Mouse (Mus musculus) liver, embryonic 11.5 days (tissue): ENCODE measurements around the gene Fat4. TPM values are rescaled to one million over a fixed set of nuclear protein-coding genes. Genes with fewer than 3 reads are reported as not detected.

Source experiments
- ATAC-seq: fragments of 200-750 bp; cut with Nextera tagmentation; replicated peaks from 2 replicates; pipeline ENCODE4 v1.8.0; 2017; ENCODE audit warnings: moderate number of reproducible peaks, mild to moderate bottlenecking, moderate TSS enrichment, moderate library complexity; ENCODE audit not compliant: low FRiP score
- DNase-seq: peaks from one replicate; pipeline ENCODE4 v3.0.0-alpha.2; 2017; ENCODE audit warnings: low spot score
- H3K27ac ChIP-seq: fragments of 300-500 bp; sonication (generic); 2 replicates; pipeline ENCODE4 v1.5.1; 2014; ENCODE audit warnings: mild to moderate bottlenecking, low read depth, low read length, control low read depth
- H3K27me3 ChIP-seq: fragments of 300-500 bp; sonication (generic); replicated peaks from 2 replicates; pipeline ENCODE4 v1.6.1; 2014; ENCODE audit warnings: low read length, mixed read lengths; ENCODE audit not compliant: control insufficient read depth, insufficient read depth
- H3K36me3 ChIP-seq: fragments of 300-500 bp; sonication (generic); 2 replicates; pipeline ENCODE4 v1.6.1; 2014; ENCODE audit warnings: mild to moderate bottlenecking, low read length, moderate library complexity, mixed read lengths; ENCODE audit not compliant: control insufficient read depth, insufficient read depth
- H3K4me1 ChIP-seq: fragments of 300-500 bp; sonication (generic); replicated peaks from 2 replicates; pipeline ENCODE4 v1.6.1; 2014; ENCODE audit warnings: low read length, mixed read lengths; ENCODE audit not compliant: control insufficient read depth, insufficient read depth
- H3K4me2 ChIP-seq: fragments of 300-500 bp; sonication (generic); 2 replicates; pipeline ENCODE4 v1.6.1; 2014; ENCODE audit warnings: mild to moderate bottlenecking, control low read depth, moderate library complexity
- H3K4me3 ChIP-seq: fragments of 300-500 bp; sonication (generic); 2 replicates; pipeline ENCODE4 v1.5.1; 2014; ENCODE audit warnings: low read depth, low read length, control low read depth
- H3K9ac ChIP-seq: fragments of 300-500 bp; sonication (generic); 2 replicates; pipeline ENCODE4 v1.6.1; 2014; ENCODE audit warnings: low read depth, low read length, control low read depth
- H3K9me3 ChIP-seq: fragments of 300-500 bp; sonication (generic); 2 replicates; pipeline ENCODE4 v1.6.1; 2016; ENCODE audit warnings: low read length, inconsistent platforms, mixed read lengths; ENCODE audit not compliant: control insufficient read depth
- WGBS: fragments of 180-500 bp; shearing (Covaris S2); extraction: QIAGEN DNeasy Blood & Tissue Kit; methylation state at CpG from one replicate; pipeline ENCODE4 v1.1.7; 2014; 5-methylcytosine and 5-hydroxymethylcytosine counted together
- polyA plus RNA-seq: library from polyadenylated mRNA; unstranded; fragments of >200 nt; fragmentation: Nextera tagmentation; extraction: Ambion mirVana; gene quantifications from 2 replicates; pipeline ENCODE4 v1.2.1, GENCODE M21; 2014

Gene Fat4
- polyA plus RNA-seq, 1 experiment from 2014 or later = 4.0 TPM

GRCm38 (mm10) chr3:38962328-38962727, 75.6 kb downstream of the Fat4 start:
- Histone ChIP-seq H3K9me3 (no peaks in the 10 kb centered on the region), H3K4me1 (no peaks in the 10 kb centered on the region), H3K4me3 (no peak overlapping the region), H3K36me3 (no peaks in the 10 kb centered on the region), H3K9ac (no peak overlapping the region), H3K27me3 (no peaks in the 10 kb centered on the region), H3K4me2 (no peak overlapping the region), H3K27ac (no peak overlapping the region)
- WGBS = 75% methylated on average over 6 of the region's 6 CpGs
- DNase-seq (no peak), ATAC-seq (no peak)

GRCm38 (mm10) chr3:38967480-38967879, 80.7 kb downstream of the Fat4 start:
- H3K4me3 ChIP-seq = no peak overlapping the region
- no peaks in the 10 kb centered on the region for H3K9me3 ChIP-seq
- no peak overlapping the region for H3K4me2 ChIP-seq
- no peaks in the 10 kb centered on the region for H3K27me3 ChIP-seq
- no peak overlapping the region for H3K27ac ChIP-seq
- ATAC-seq = no peak
- DNase-seq = no peak
- H3K9ac ChIP-seq = no peak overlapping the region
- no peaks in the 10 kb centered on the region for H3K36me3 ChIP-seq
- no peaks in the 10 kb centered on the region for H3K4me1 ChIP-seq

GRCm38 (mm10) chr3:38986379-38986778, 99.6 kb downstream of the Fat4 start:
- H3K4me3 ChIP-seq = no peak overlapping the region
- no peak overlapping the region for H3K4me2 ChIP-seq
- no peaks in the 10 kb centered on the region; the same call in 1 of the 2 replicates for H3K36me3 ChIP-seq
- no peaks in the 10 kb centered on the region for H3K27me3 ChIP-seq
- no peak for ATAC-seq
- DNase-seq = no peak
- no peaks in the 10 kb centered on the region for H3K4me1 ChIP-seq
- no peaks in the 10 kb centered on the region for H3K9me3 ChIP-seq
- H3K27ac ChIP-seq = no peak overlapping the region
- no peak overlapping the region for H3K9ac ChIP-seq

- no peak overlapping the region for H3K4me2 ChIP-seq
- H3K27ac ChIP-seq = no peak overlapping the region
- H3K27me3 ChIP-seq = no peaks in the 10 kb centered on the region
- DNase-seq = no peak
- no peak overlapping the region for H3K4me3 ChIP-seq
- no peak for ATAC-seq
- no peak overlapping the region for H3K9ac ChIP-seq
- no peaks in the 10 kb centered on the region for H3K4me1 ChIP-seq
- H3K36me3 ChIP-seq = peaks cover 2% of the 10 kb centered on the region; the same call in 1 of the 2 replicates
- 74% methylated on average over 3 of the region's 3 CpGs for whole genome bisulfite sequencing
- H3K9me3 ChIP-seq = no peaks in the 10 kb centered on the region
Measured at GRCm38 (mm10) chr3:38989181-38989580, 102.4 kb downstream of the Fat4 start.

GRCm38 (mm10) chr3:39000011-39000410, 113.3 kb downstream of the Fat4 start:
- Histone ChIP-seq H3K27ac (no peak overlapping the region), H3K36me3 (peaks cover 2% of the 10 kb centered on the region; the same call in 1 of the 2 replicates), H3K27me3 (no peaks in the 10 kb centered on the region), H3K9me3 (no peaks in the 10 kb centered on the region), H3K4me3 (no peak overlapping the region), H3K4me2 (no peak overlapping the region), H3K9ac (no peak overlapping the region), H3K4me1 (no peaks in the 10 kb centered on the region)
- DNase-seq (no peak), ATAC-seq (no peak)
- WGBS = 66% methylated on average over 3 of the region's 3 CpGs

GRCm38 (mm10) chr3:39010544-39010943, 123.8 kb downstream of the Fat4 start:
- DNase-seq (no peak), ATAC-seq (no peak)
- H3K9me3 ChIP-seq = no peaks in the 10 kb centered on the region
- no peak overlapping the region for H3K9ac ChIP-seq
- no peaks in the 10 kb centered on the region for H3K4me1 ChIP-seq
- H3K4me3 ChIP-seq = no peak overlapping the region
- H3K36me3 ChIP-seq = peaks cover 2% of the 10 kb centered on the region; the same call in 1 of the 2 replicates
- H3K4me2 ChIP-seq = no peak overlapping the region
- no peak overlapping the region for H3K27ac ChIP-seq
- 75% methylated on average over 7 of the region's 7 CpGs for WGBS
- no peaks in the 10 kb centered on the region for H3K27me3 ChIP-seq

- Histone ChIP-seq H3K4me3 (no peak overlapping the region), H3K9ac (no peak overlapping the region), H3K4me2 (no peak overlapping the region), H3K4me1 (no peaks in the 10 kb centered on the region), H3K36me3 (no peaks in the 10 kb centered on the region), H3K9me3 (no peaks in the 10 kb centered on the region), H3K27ac (no peak overlapping the region), H3K27me3 (no peaks in the 10 kb centered on the region)
- DNase-seq (no peak), ATAC-seq (no peak)
- 50% methylated on average over 1 of the region's 1 CpGs for WGBS
Measured at GRCm38 (mm10) chr3:39017633-39018032, 130.9 kb downstream of the Fat4 start.

- Histone ChIP-seq H3K36me3 (no peaks in the 10 kb centered on the region), H3K9me3 (no peaks in the 10 kb centered on the region), H3K4me3 (no peak overlapping the region), H3K27me3 (no peaks in the 10 kb centered on the region), H3K27ac (no peak overlapping the region), H3K4me1 (no peaks in the 10 kb centered on the region), H3K9ac (no peak overlapping the region), H3K4me2 (no peak overlapping the region)
- DNase-seq = no peak
- 59% methylated on average over 2 of the region's 2 CpGs for WGBS
- ATAC-seq = no peak
Measured at GRCm38 (mm10) chr3:39036113-39036512, 149.4 kb downstream of the Fat4 start.

GRCm38 (mm10) chr3:39046425-39046824, 159.7 kb downstream of the Fat4 start:
- Histone ChIP-seq H3K27ac (no peak overlapping the region), H3K9ac (no peak overlapping the region), H3K36me3 (no peaks in the 10 kb centered on the region), H3K9me3 (no peaks in the 10 kb centered on the region), H3K4me2 (no peak overlapping the region), H3K4me3 (no peak overlapping the region), H3K4me1 (no peaks in the 10 kb centered on the region), H3K27me3 (no peaks in the 10 kb centered on the region)
- 59% methylated on average over 4 of the region's 4 CpGs for WGBS
- DNase-seq (no peak), ATAC-seq (no peak)
